Mouse (Mus musculus) neural tube, embryonic 15.5 days (tissue): Measurements from ENCODE around the gene Itgax. TPM values are rescaled to one million over a fixed set of nuclear protein-coding genes. Genes with fewer than 3 reads are reported as not detected.

ENCODE experiments used
- ATAC-seq: fragments of 200-750 bp; cut with Nextera tagmentation; 2 replicates; pipeline ENCODE4 v1.8.0; 2017; ENCODE audit warnings: mild to moderate bottlenecking, moderate TSS enrichment, moderate library complexity; ENCODE audit not compliant: low FRiP score
- H3K27ac ChIP-seq: fragments of 300-500 bp; sonication (generic); replicated peaks from 2 replicates; pipeline ENCODE4 v1.5.1; 2015; ENCODE audit warnings: mild to moderate bottlenecking, inconsistent platforms
- H3K27me3 ChIP-seq: fragments of 300-500 bp; sonication (generic); replicated peaks from 2 replicates; pipeline ENCODE4 v1.6.1; 2015; ENCODE audit warnings: inconsistent platforms
- H3K36me3 ChIP-seq: fragments of 300-500 bp; sonication (generic); 2 replicates; pipeline ENCODE4 v1.6.1; 2015; ENCODE audit warnings: inconsistent platforms
- H3K4me1 ChIP-seq: fragments of 300-500 bp; sonication (generic); 2 replicates; pipeline ENCODE4 v1.6.1; 2015; ENCODE audit warnings: inconsistent platforms
- H3K4me2 ChIP-seq: fragments of 300-500 bp; sonication (generic); 2 replicates; pipeline ENCODE4 v1.6.1; 2015; ENCODE audit warnings: inconsistent platforms, mild to moderate bottlenecking, moderate library complexity
- H3K4me3 ChIP-seq: fragments of 300-500 bp; sonication (generic); replicated peaks from 2 replicates; pipeline ENCODE4 v1.5.1; 2015; ENCODE audit warnings: mild to moderate bottlenecking, inconsistent platforms
- H3K9ac ChIP-seq: fragments of 300-500 bp; sonication (generic); replicated peaks from 2 replicates; pipeline ENCODE4 v1.6.1; 2015; ENCODE audit warnings: mild to moderate bottlenecking, inconsistent platforms
- H3K9me3 ChIP-seq: fragments of 300-500 bp; sonication (generic); replicated peaks from 2 replicates; pipeline ENCODE4 v1.6.1; 2016; ENCODE audit warnings: inconsistent platforms
- WGBS: fragments of 180-500 bp; shearing (Covaris S2); methylation state at CpG from one replicate; pipeline ENCODE4 v1.1.7; 2015; ENCODE audit warnings: mixed read lengths; 5-methylcytosine and 5-hydroxymethylcytosine counted together
- polyA plus RNA-seq: library from polyadenylated mRNA; unstranded; fragments of >200 nt; fragmentation: Nextera tagmentation; extraction: Ambion mirVana; gene quantifications from 2 replicates; pipeline ENCODE4 v1.2.1, GENCODE M21; 2015

Itgax gene
- polyA plus RNA-seq, result 0.08 and 0.19 TPM in 2 replicates

DNA sequence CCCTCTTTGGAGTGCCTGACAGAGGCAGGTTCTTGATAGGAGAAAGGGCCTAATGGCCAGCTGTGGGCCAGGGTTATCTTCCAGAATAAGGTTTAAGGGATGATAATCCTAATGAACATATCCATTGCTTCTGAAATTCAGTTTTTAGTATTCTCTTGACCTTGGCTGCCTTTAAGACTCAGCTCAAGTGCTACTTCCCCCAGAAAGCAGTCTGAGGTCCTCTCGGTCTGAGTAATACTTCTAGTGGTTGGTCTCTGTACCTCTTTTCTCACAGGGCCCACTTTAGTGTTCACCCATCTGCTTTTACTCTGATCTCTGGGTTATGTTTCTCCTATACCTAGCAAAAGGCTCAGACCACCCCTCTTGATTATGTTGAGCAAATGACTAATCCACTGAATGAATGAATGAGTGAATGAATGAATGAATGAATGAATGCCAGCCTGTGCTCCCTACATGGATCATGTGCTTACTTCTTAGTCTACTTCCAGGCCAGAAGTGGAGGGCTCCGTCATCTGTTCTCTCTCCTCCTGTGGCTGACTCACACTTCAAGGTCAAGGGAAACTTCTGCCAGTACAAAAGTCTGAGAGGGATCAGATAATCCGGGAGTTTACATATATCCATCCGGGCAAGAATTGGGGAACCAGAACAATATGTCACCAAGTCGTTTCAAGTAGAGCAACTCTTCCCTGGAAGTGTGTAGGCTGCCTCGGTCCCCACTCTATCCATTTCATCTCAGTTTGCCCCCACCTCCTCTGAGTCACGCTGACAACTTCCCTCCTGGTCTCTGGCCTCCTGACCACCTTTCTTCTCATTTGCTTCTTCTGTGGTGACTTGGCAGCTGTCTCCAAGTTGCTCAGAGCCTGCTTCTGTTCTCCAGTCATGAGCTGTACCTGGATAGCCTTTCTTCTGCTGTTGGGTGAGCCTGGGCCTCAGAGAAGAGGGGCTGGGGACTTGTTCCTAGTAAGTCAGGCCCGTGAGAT, at the start of gene Itgax:
Itgax (plus strand) TSS at position 807 of the 980 bp plus-strand sequence.
- no peak for ATAC-seq
- H3K4me2 ChIP-seq, result no peak within 1 kb of the TSS
- WGBS, result 86% methylated on average over 8 of the region's 8 CpGs
- no peak within 1 kb of the TSS for H3K9ac ChIP-seq
- no peaks in the 10 kb centered on the region for H3K4me1 ChIP-seq
- no peaks in the 10 kb centered on the region for H3K9me3 ChIP-seq
- H3K27me3 ChIP-seq, result no peaks in the 10 kb centered on the region
- no peak within 1 kb of the TSS for H3K4me3 ChIP-seq
- H3K36me3 ChIP-seq, result no peaks in the 10 kb centered on the region
- H3K27ac ChIP-seq, result no peak within 1 kb of the TSS

DNA sequence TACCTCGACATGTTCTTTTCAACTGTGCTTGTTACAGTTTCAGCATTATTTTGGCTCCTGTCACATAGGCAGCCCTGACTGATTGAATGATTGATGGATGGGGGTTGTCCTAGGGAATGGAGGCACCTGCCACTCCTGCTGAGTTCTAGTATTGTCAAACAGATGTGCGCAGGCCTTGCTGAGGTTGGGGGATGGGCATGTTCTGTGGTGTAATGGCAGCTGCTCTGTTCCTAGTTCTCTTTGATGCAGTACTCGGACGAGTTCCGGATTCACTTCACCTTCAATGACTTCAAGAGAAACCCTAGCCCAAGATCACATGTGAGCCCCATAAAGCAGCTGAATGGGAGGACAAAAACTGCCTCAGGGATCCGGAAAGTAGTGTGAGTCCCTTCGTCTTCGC, 49.3 kb upstream of the Itgax start:
- no peak for ATAC-seq
- Histone ChIP-seq H3K4me1 (no peaks in the 10 kb centered on the region), H3K4me2 (no peak overlapping the region), H3K27ac (no peak overlapping the region), H3K4me3 (no peak overlapping the region), H3K27me3 (no peaks in the 10 kb centered on the region), H3K9me3 (no peaks in the 10 kb centered on the region), H3K36me3 (no peaks in the 10 kb centered on the region), H3K9ac (no peak overlapping the region)
- 77% methylated on average over 8 of the region's 8 CpGs for WGBS

DNA sequence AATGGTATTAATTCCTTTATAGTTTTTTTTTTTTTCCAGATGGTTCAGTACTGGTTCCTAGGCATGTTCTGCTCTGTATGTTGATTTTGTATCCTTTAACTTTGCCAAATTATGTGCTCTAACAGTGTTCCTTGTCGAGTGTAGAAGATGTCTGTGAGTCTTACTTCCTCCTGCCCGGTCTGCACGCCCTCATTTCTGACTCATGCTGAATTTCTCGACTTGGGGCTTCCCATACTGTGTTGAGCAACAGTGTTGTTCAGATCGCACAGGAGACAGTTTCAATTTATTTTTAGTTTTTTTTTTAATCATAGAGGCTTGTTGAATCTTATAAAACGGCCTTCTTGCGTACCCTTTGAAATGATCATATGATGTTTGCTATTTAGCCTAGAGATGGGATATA, 40.2 kb upstream of the Itgax start:
- no peaks in the 10 kb centered on the region for H3K4me1 ChIP-seq
- ATAC-seq, result no peak
- no peak overlapping the region for H3K4me3 ChIP-seq
- H3K36me3 ChIP-seq, result no peaks in the 10 kb centered on the region
- H3K9ac ChIP-seq, result no peak overlapping the region
- 86% methylated on average over 7 of the region's 7 CpGs for WGBS
- no peak overlapping the region for H3K4me2 ChIP-seq
- no peak overlapping the region for H3K27ac ChIP-seq
- H3K9me3 ChIP-seq, result no peaks in the 10 kb centered on the region
- H3K27me3 ChIP-seq, result no peaks in the 10 kb centered on the region

DNA sequence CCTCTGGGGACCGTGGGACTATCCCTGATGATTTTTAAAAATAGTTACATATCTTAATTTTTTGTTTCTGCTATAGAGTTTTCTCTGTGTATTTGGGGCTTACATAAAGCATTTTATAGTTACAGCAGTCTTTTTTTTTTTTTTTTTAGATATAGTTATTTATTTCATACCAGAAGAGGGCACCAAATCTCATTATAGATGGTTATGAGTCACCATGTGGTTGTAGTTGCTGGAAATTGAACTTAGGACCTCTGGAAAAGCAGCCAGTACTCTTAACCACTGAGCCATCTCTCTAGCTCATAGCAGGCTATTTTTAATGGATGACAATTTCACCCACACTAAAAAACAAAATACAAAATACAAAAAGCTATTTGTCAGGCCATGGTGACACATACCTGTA, 31.2 kb upstream of the Itgax start:
- no peak for ATAC-seq
- 82% methylated on average over 1 of the region's 1 CpGs for WGBS
- Histone ChIP-seq H3K27ac (no peak overlapping the region), H3K9ac (no peak overlapping the region), H3K4me2 (no peak overlapping the region), H3K4me3 (no peak overlapping the region), H3K4me1 (no peaks in the 10 kb centered on the region), H3K9me3 (no peaks in the 10 kb centered on the region), H3K27me3 (no peaks in the 10 kb centered on the region), H3K36me3 (no peaks in the 10 kb centered on the region)

DNA sequence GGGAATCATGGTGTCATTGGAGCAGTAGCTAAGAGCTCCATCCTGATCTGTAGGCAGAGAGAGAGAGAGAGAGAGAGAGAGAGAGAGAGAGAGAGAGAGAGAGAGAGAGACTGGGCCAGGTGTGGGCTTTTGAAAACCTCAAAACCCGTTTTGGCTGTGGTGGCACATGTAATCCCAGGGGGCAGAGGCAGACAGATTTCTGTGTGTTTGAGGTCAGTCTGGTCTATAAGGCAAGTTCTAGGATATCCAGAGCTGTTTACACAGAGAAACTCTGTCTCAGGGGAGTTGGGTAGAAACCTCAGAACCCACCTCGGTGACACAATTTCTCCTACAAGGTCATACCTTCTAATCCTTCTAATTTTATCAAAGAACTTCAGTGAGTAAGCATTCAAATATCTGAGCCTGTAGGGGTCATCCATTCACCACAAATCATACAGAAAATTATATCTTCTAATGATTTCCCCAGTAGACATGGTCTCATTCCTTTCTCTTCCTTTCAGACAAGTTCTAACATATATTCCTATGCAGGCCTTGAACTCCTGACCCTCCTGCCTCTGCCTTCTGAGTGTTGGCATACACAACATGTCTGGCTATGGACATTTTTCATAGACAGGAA, 28.5 kb upstream of the Itgax start:
- no peak for ATAC-seq
- WGBS, result 85% methylated on average over 2 of the region's 2 CpGs
- Histone ChIP-seq H3K36me3 (no peaks in the 10 kb centered on the region), H3K4me2 (no peak overlapping the region), H3K4me1 (no peaks in the 10 kb centered on the region), H3K27ac (no peak overlapping the region), H3K27me3 (no peaks in the 10 kb centered on the region), H3K4me3 (no peak overlapping the region), H3K9me3 (no peaks in the 10 kb centered on the region), H3K9ac (no peak overlapping the region)

DNA sequence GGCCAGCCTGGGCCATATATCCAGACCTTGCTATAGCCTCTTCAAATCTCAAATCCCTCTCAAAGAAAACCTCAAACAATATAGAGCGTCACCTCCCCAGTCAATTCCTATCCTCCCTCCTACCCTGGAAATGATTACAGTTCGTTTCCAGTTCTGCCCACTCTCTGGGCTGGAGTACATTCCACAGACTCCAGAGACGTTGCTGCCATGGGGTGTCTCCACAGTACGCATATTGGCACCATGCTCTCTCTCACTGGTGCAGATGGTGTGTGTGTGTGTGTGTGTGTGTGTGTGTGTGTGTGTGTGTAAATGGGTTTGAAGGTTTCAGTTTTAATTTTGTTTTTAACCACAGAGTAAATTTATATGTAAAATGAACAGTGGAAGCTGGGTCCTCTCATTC, 24.1 kb upstream of the Itgax start:
- Histone ChIP-seq H3K4me3 (no peak overlapping the region), H3K27ac (no peak overlapping the region), H3K4me2 (no peak overlapping the region), H3K36me3 (no peaks in the 10 kb centered on the region), H3K4me1 (no peaks in the 10 kb centered on the region), H3K27me3 (no peaks in the 10 kb centered on the region), H3K9ac (no peak overlapping the region), H3K9me3 (no peaks in the 10 kb centered on the region)
- ATAC-seq, result no peak
- WGBS, result 63% methylated on average over 4 of the region's 4 CpGs

DNA sequence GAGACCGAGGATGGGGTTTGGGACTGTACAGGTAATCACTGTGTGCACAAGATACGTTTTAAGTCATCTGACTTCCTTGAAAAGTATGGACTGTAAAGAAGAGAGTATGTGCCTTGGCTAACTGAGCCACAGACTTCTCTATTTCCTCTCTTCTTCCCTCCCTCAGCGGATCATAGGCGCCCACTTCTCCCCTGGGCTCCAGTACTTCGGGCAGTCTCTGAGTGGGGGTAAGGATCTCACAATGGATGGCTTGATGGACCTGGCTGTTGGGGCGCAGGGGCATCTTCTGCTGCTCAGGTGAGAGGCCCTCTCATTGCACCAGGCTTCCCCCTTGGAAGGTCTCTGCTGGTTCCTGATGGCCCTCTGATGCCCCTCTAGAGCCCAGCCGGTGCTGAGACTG, 21.9 kb upstream of the Itgax start:
- no peak overlapping the region for H3K9ac ChIP-seq
- no peak for ATAC-seq
- H3K27me3 ChIP-seq, result no peaks in the 10 kb centered on the region
- H3K9me3 ChIP-seq, result no peaks in the 10 kb centered on the region
- H3K27ac ChIP-seq, result no peak overlapping the region
- H3K4me1 ChIP-seq, result no peaks in the 10 kb centered on the region
- H3K36me3 ChIP-seq, result no peaks in the 10 kb centered on the region
- no peak overlapping the region for H3K4me2 ChIP-seq
- H3K4me3 ChIP-seq, result no peak overlapping the region
- WGBS, result 93% methylated on average over 7 of the region's 7 CpGs

DNA sequence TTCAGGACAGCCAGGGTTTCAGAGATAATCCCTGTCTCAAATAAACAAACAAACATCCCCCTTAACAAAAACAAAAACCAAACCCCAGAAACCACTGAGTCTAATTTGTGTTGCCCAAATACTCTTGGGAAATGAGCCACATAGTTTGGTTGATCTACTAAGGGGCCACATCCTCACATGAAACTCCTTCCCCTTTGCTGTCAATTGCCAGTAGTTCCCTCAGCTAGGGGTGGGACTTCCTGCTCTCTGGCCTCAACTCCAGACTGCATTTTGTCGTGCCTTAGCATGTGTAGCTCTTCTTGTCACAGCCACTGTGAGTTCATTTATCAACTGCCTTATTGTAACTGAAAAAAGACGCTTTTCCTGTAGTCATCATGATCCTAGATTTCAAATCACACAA, 19.0 kb upstream of the Itgax start:
- Histone ChIP-seq H3K4me1 (no peaks in the 10 kb centered on the region), H3K27ac (no peak overlapping the region), H3K36me3 (no peaks in the 10 kb centered on the region), H3K4me3 (no peak overlapping the region), H3K4me2 (no peak overlapping the region), H3K9ac (no peak overlapping the region), H3K9me3 (no peaks in the 10 kb centered on the region), H3K27me3 (no peaks in the 10 kb centered on the region)
- ATAC-seq, result no peak
- 68% methylated on average over 2 of the region's 2 CpGs for WGBS

DNA sequence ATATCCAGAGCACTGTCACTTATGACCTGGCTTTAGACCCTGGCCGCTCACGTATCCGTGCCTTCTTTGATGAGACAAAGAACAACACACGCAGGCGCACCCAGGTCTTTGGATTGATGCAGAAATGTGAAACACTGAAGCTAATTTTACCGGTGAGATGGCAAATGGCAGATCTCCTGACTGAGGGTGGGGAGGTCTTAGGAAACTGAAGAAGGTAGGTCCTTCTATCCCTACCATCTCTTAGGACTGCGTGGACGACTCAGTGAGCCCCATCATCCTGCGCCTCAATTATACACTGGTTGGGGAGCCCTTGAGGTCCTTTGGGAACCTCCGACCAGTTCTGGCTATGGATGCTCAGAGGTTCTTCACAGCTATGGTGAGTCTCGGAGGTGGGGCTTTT, 17.2 kb upstream of the Itgax start:
- ATAC-seq, result no peak
- no peaks in the 10 kb centered on the region for H3K27me3 ChIP-seq
- H3K4me1 ChIP-seq, result no peaks in the 10 kb centered on the region
- 91% methylated on average over 11 of the region's 11 CpGs for WGBS
- no peaks in the 10 kb centered on the region for H3K9me3 ChIP-seq
- no peaks in the 10 kb centered on the region for H3K36me3 ChIP-seq
- H3K9ac ChIP-seq, result no peak overlapping the region
- H3K4me2 ChIP-seq, result no peak overlapping the region
- H3K4me3 ChIP-seq, result no peak overlapping the region
- H3K27ac ChIP-seq, result no peak overlapping the region

DNA sequence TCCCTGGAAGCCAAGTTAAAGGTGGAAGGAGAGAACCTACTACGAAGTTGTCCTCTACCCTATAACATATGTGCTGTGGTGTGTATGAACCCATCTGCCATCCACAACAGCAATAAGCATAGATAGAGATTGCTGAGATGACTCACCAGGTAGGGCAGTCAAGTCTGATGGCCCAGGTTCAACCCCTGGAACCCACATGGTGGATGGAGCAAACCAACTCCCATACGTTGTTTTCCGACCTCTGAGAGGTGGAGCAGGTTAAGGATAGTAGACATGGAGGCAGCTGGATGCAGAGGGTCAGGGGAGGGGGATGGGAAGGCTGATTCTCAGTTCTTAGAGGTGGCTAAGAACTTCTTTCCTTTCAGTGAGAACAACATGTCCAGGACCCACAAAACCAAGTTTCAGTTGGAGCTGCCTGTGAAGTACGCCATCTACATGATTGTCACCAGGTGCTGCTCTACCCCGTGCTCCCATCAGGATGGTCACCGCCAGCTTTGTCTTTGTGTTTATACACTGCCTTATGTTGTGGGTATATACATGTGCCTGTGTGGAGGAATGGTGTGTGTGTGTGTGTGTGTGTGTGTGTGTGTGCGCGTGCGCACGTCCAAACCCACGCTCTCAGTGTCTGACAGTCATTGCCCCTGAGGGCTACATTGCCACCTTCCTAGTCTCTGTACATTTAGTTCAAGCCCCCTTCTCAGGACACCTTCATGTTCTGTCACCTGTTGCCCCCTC, 14.8 kb upstream of the Itgax start:
- H3K9ac ChIP-seq, result no peak overlapping the region
- H3K4me1 ChIP-seq, result no peaks in the 10 kb centered on the region
- H3K27ac ChIP-seq, result no peak overlapping the region
- H3K9me3 ChIP-seq, result no peaks in the 10 kb centered on the region
- H3K4me2 ChIP-seq, result no peak overlapping the region
- no peak overlapping the region for H3K4me3 ChIP-seq
- H3K36me3 ChIP-seq, result no peaks in the 10 kb centered on the region
- WGBS, result 94% methylated on average over 11 of the region's 11 CpGs
- no peak for ATAC-seq
- no peaks in the 10 kb centered on the region for H3K27me3 ChIP-seq

DNA sequence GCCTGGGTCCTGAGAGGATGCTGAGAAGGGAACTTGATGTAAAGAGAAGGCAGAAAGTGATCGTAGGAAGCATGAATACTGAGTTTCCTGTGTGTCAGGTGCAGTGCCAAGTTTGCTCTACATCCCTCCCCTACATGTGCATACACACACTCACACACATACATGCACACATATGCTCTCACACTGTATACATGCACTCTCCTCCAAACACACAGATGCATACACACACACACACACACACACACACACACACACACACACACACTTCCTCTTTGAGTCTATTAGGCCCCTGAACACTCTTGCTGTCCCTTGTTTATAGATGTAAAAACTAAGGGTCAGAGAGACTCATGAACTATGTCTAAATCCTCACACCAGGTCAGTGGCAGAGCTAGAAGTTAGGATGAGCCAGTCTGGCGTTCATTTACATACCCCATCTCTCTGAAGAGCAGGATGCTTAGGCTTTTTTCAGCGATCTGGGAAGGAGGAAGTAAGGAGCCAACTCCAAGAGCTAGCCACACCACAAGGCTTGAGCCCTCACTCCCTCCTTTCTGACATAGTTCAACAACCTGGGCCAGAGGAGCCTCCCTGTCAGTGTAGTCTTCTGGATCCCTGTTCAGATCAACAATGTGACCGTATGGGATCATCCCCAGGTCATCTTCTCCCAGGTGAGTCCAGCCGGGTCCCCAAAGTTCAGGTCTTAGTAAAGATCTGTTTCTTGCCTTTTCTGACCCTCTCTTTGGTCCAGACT, 14.0 kb upstream of the Itgax start:
- Histone ChIP-seq H3K9me3 (no peaks in the 10 kb centered on the region), H3K4me1 (no peaks in the 10 kb centered on the region), H3K9ac (no peak overlapping the region), H3K27ac (no peak overlapping the region), H3K4me3 (no peak overlapping the region), H3K36me3 (no peaks in the 10 kb centered on the region), H3K27me3 (no peaks in the 10 kb centered on the region), H3K4me2 (no peak overlapping the region)
- 86% methylated on average over 5 of the region's 5 CpGs for WGBS
- no peak for ATAC-seq
